Mouse (Mus musculus): ENCODE data around the gene Exosc5. TPM values are rescaled to one million over a fixed set of nuclear protein-coding genes. Genes with fewer than 3 reads are reported as not detected.

Gene Exosc5
- polyA plus RNA-seq, 1 experiment from 2014 or later, result 49.2 TPM

GRCm38 (mm10) chr7:25717478-25717877 lies 58.5 kb downstream of the Exosc5 start:
- H3K27ac ChIP-seq (ENCODE audit: low read depth), result no peak overlapping the region
- no peaks in the 10 kb centered on the region for H3K9me3 ChIP-seq (ENCODE audit: low read length)
- H3K27me3 ChIP-seq (ENCODE audit: insufficient read depth, low read length), result no peaks in the 10 kb centered on the region
- no peak for DNase-seq
- 84% methylated on average over 3 of the region's 3 CpGs for WGBS (ENCODE audit: insufficient replicate concordance)
- 0 out of 2 replicates have a peak overlapping the region, but pooled peaks have one; percentile 90 for H3K4me3 ChIP-seq (ENCODE audit: low read depth, low read length)
- H3K36me3 ChIP-seq (replicated peaks; ENCODE audit: insufficient read depth, low read length), result peaks cover 50% of the 10 kb centered on the region
- no peak for ATAC-seq
- H3K9ac ChIP-seq (replicated peaks), result no peak overlapping the region
- peaks cover 14% of the 10 kb centered on the region for H3K4me1 ChIP-seq (ENCODE audit: insufficient read depth)
- TF ChIP-seq EP300 (IDR thresholded peaks at IDR 0.05; ENCODE audit: low read depth), result no peak
- TF ChIP-seq CTCF (IDR thresholded peaks at IDR 0.05; ENCODE audit: low read depth), result no peak
- peak overlapping the region; percentile 85 for H3K4me2 ChIP-seq (ENCODE audit: low read depth, low read length)

- Histone ChIP-seq H3K9me3 (ENCODE audit: low read length) (no peaks in the 10 kb centered on the region), H3K4me2 (ENCODE audit: low read depth, low read length) (peak within 1 kb of the TSS; percentile 85), H3K4me1 (ENCODE audit: insufficient read depth) (peaks cover 14% of the 10 kb centered on the region), H3K9ac (replicated peaks) (peak within 1 kb of the TSS; percentile 87), H3K36me3 (replicated peaks; ENCODE audit: insufficient read depth, low read length) (peaks cover 52% of the 10 kb centered on the region), H3K27ac (ENCODE audit: low read depth) (peak within 1 kb of the TSS; percentile 95), H3K27me3 (ENCODE audit: insufficient read depth, low read length) (no peaks in the 10 kb centered on the region), H3K4me3 (ENCODE audit: low read depth, low read length) (peak within 1 kb of the TSS; percentile 90)
- 3% methylated on average over 32 of the region's 32 CpGs for WGBS (ENCODE audit: insufficient replicate concordance)
- TF ChIP-seq CTCF (IDR thresholded peaks at IDR 0.05; ENCODE audit: low read depth) (peak; percentile 10; the same call in 1 of the 2 replicates), EP300 (IDR thresholded peaks at IDR 0.05; ENCODE audit: low read depth) (peak; percentile 64; the same call in 1 of the 2 replicates)
- peak; percentile 92 for DNase-seq
- peak; percentile 86 for ATAC-seq
These were observed 59.9 kb downstream of the Exosc5 start, which contains the start of gene Ccdc97 for GRCm38 (mm10) chr7:25718788-25719417. Gene Ccdc97, minus strand, starts transcription at chr7:25719088.

GRCm38 (mm10) chr7:25719761-25720610 lies 61.0 kb downstream of the Exosc5 start:
- Histone ChIP-seq H3K27me3 (ENCODE audit: insufficient read depth, low read length) (no peaks in the 10 kb centered on the region), H3K4me2 (ENCODE audit: low read depth, low read length) (no peak overlapping the region; the same call in 1 of the 2 replicates), H3K4me3 (ENCODE audit: low read depth, low read length) (no peak overlapping the region), H3K27ac (ENCODE audit: low read depth) (peak overlapping the region; percentile 95), H3K36me3 (replicated peaks; ENCODE audit: insufficient read depth, low read length) (peaks cover 53% of the 10 kb centered on the region), H3K9ac (replicated peaks) (no peak overlapping the region), H3K4me1 (ENCODE audit: insufficient read depth) (peaks cover 14% of the 10 kb centered on the region), H3K9me3 (ENCODE audit: low read length) (no peaks in the 10 kb centered on the region)
- TF ChIP-seq EP300 (IDR thresholded peaks at IDR 0.05; ENCODE audit: low read depth) (no peak), CTCF (IDR thresholded peaks at IDR 0.05; ENCODE audit: low read depth) (peak; percentile 96)
- ATAC-seq (no peak), DNase-seq (peak; percentile 84)
- 54% methylated on average over 10 of the region's 10 CpGs for WGBS (ENCODE audit: insufficient replicate concordance)

- Histone ChIP-seq H3K27me3 (ENCODE audit: insufficient read depth, low read length) (no peaks in the 10 kb centered on the region), H3K27ac (ENCODE audit: low read depth) (no peak overlapping the region), H3K4me2 (ENCODE audit: low read depth, low read length) (no peak overlapping the region), H3K9ac (replicated peaks) (no peak overlapping the region), H3K36me3 (replicated peaks; ENCODE audit: insufficient read depth, low read length) (peaks cover 53% of the 10 kb centered on the region), H3K4me1 (ENCODE audit: insufficient read depth) (peaks cover 14% of the 10 kb centered on the region), H3K9me3 (ENCODE audit: low read length) (no peaks in the 10 kb centered on the region), H3K4me3 (ENCODE audit: low read depth, low read length) (no peak overlapping the region)
- ATAC-seq, result no peak
- no peak for DNase-seq
- WGBS (ENCODE audit: insufficient replicate concordance), result 83% methylated on average over 5 of the region's 5 CpGs
- no peak for TF ChIP-seq CTCF (IDR thresholded peaks at IDR 0.05; ENCODE audit: low read depth)
- no peak for TF ChIP-seq EP300 (IDR thresholded peaks at IDR 0.05; ENCODE audit: low read depth)
These were observed 61.8 kb downstream of the Exosc5 start for GRCm38 (mm10) chr7:25720760-25721159.

Other genes starting within 250 kb of the Exosc5 start
- not detected in 2 replicates for gene Cxcl17, start 246.3 kb upstream of the Exosc5 start, polyA plus RNA-seq (2015; fragmentation: Nextera tagmentation; extraction: Ambion mirVana)
- gene Ceacam1, start 181.6 kb upstream of the Exosc5 start, polyA plus RNA-seq (2015; fragmentation: Nextera tagmentation; extraction: Ambion mirVana), result 24.3 and 27.3 TPM in 2 replicates
- gene Ceacam2, start 119.3 kb upstream of the Exosc5 start, polyA plus RNA-seq (2015; fragmentation: Nextera tagmentation; extraction: Ambion mirVana), result 0.08 TPM in 1 of 2 replicates, not detected in the other
- 0.20 TPM in 1 of 2 replicates, not detected in the other for gene Erich4, start 43.3 kb upstream of the Exosc5 start, polyA plus RNA-seq (2015; fragmentation: Nextera tagmentation; extraction: Ambion mirVana)
- gene Dmac2, start 39.8 kb upstream of the Exosc5 start, polyA plus RNA-seq (2015; fragmentation: Nextera tagmentation; extraction: Ambion mirVana), result 12.2 and 13.7 TPM in 2 replicates
- gene B3gnt8, start 32.5 kb upstream of the Exosc5 start, polyA plus RNA-seq (2015; fragmentation: Nextera tagmentation; extraction: Ambion mirVana), result 3.7 and 4.1 TPM in 2 replicates
- 106 and 123 TPM in 2 replicates for gene Bckdha, start 183 bp upstream of the Exosc5 start, polyA plus RNA-seq (2015; fragmentation: Nextera tagmentation; extraction: Ambion mirVana)
- 0.58 and 0.76 TPM in 2 replicates for gene Tmem91, start 16.0 kb downstream of the Exosc5 start, polyA plus RNA-seq (2015; fragmentation: Nextera tagmentation; extraction: Ambion mirVana)
- gene B9d2, start 21.6 kb downstream of the Exosc5 start, polyA plus RNA-seq (2015; fragmentation: Nextera tagmentation; extraction: Ambion mirVana), result 15.0 and 16.0 TPM in 2 replicates
- gene Tgfb1, start 27.8 kb downstream of the Exosc5 start, polyA plus RNA-seq (2015; fragmentation: Nextera tagmentation; extraction: Ambion mirVana), result 5.1 and 6.1 TPM in 2 replicates
- gene Ccdc97, start 59.9 kb downstream of the Exosc5 start, polyA plus RNA-seq (2015; fragmentation: Nextera tagmentation; extraction: Ambion mirVana), result 6.7 and 6.8 TPM in 2 replicates
- 21.4 and 22.6 TPM in 2 replicates for gene Hnrnpul1, start 95.6 kb downstream of the Exosc5 start, polyA plus RNA-seq (2015; fragmentation: Nextera tagmentation; extraction: Ambion mirVana)
- 26.6 and 27.4 TPM in 2 replicates for gene Axl, start 129.5 kb downstream of the Exosc5 start, polyA plus RNA-seq (2015; fragmentation: Nextera tagmentation; extraction: Ambion mirVana)
- 0.65 and 0.92 TPM in 2 replicates for gene Cyp2s1, start 157.7 kb downstream of the Exosc5 start, polyA plus RNA-seq (2015; fragmentation: Nextera tagmentation; extraction: Ambion mirVana)
- 3.4 and 5.8 TPM in 2 replicates for gene Cyp2b10, start 238.5 kb downstream of the Exosc5 start, polyA plus RNA-seq (2015; fragmentation: Nextera tagmentation; extraction: Ambion mirVana)

Measured in liver, postnatal 0 days (tissue).